Comparison of ENCODE assay signal across 18 mouse cellular contexts in the genomic region with DNA sequence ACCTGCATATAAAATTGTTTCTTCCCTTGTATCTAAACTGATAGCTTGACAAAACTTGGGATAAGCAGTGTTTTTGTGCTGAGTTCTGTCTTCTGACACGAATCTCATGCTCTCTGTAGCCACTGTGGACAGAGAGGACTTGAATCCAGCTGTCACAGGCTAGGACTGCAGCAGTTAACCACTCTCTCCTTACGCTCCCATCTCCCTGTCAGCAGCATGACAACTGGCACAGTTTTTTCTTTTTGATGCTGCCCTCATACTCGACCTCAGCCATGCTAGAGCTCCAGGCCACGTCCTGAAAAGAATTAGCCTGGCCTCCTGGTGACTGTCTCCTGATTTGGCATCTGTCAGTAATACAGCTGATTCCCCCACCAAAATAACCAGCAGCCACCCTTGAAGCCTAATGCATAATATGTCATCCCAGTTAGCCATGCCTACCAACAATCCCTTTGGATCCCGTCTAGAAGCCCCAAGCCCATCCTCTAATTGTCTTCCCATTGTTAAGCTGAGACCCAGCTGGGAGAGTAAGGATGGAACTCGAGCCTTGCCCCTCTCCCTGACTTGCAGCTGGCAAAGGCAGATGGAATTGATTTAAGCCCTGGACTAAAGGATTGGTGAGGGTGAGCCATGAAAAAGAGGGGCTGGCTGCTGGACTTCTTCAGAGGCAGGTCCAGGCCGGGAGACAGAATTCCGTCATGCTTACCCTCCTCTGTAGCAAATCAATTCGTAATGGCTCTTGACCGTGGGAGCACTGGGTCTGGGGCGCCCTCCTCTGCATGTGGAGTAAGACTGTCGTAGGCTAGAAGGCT. TPM values are rescaled to one million over a fixed set of nuclear protein-coding genes. Genes with fewer than 3 reads are reported as not detected.
A peak's percentile ranks its signal among the peaks of the same experiment; 100 is the strongest.
DNase-seq lines count a peak whose midpoint lies in the region; ATAC-seq and TF ChIP-seq lines count a peak whose summit lies in the region.
"Had no signal": no experiment of that assay in that cellular context is flagged by ENCODE, and none has a peak within 500 bp of the region (broad histone marks: within the 10 kb centered on the region; RNA-seq: fewer than 3 reads in every experiment).

No protein-coding gene starts in this region.

- H3K4me2 ChIP-seq in hindbrain, embryonic 12.5 days (replicated peaks) = no peak overlapping the region
- H3K4me2 ChIP-seq in midbrain, embryonic 13.5 days (replicated peaks) = no peak overlapping the region
- H3K4me2 ChIP-seq: forebrain, embryonic 15.5 days; intestine, embryonic 15.5 days had no signal

- peak; percentile 92 for ATAC-seq in hindbrain, embryonic 12.5 days (ENCODE audit: low FRiP score)
- ATAC-seq in midbrain, embryonic 13.5 days = peak; percentile 96
- ATAC-seq: forebrain, embryonic 15.5 days; intestine, embryonic 15.5 days; Patski had no signal

- peaks cover 25% of the 10 kb centered on the region for H3K4me1 ChIP-seq in hindbrain, embryonic 12.5 days
- H3K4me1 ChIP-seq in midbrain, embryonic 13.5 days (replicated peaks) = peaks cover 21% of the 10 kb centered on the region
- H3K4me1 ChIP-seq in heart, embryonic 10.5 days = no peaks in the 10 kb centered on the region
- H3K4me1 ChIP-seq: forebrain, embryonic 15.5 days; intestine, embryonic 15.5 days had no signal

- no peak overlapping the region for H3K4me3 ChIP-seq in hindbrain, embryonic 12.5 days
- no peak overlapping the region for H3K4me3 ChIP-seq in midbrain, embryonic 13.5 days (replicated peaks)
- no peak overlapping the region for H3K4me3 ChIP-seq in heart, embryonic 10.5 days
- H3K4me3 ChIP-seq: forebrain, embryonic 15.5 days; intestine, embryonic 15.5 days had no signal

- WGBS in hindbrain, embryonic 12.5 days = 37% methylated on average over 12 of the region's 12 CpGs
- WGBS in midbrain, embryonic 13.5 days = 47% methylated on average over 12 of the region's 12 CpGs
- 75% methylated on average over 12 of the region's 12 CpGs for WGBS in heart, embryonic 10.5 days

- H3K36me3 ChIP-seq in hindbrain, embryonic 12.5 days = peaks cover 64% of the 10 kb centered on the region
- H3K36me3 ChIP-seq in midbrain, embryonic 13.5 days = peaks cover 71% of the 10 kb centered on the region
- H3K36me3 ChIP-seq in heart, embryonic 10.5 days = peaks cover 72% of the 10 kb centered on the region

- H3K27me3 ChIP-seq in hindbrain, embryonic 12.5 days = no peaks in the 10 kb centered on the region; the same call in 1 of the 2 replicates
- H3K27me3 ChIP-seq in midbrain, embryonic 13.5 days = no peaks in the 10 kb centered on the region
- H3K27me3 ChIP-seq in heart, embryonic 10.5 days (ENCODE audit: insufficient read depth, poor library complexity, severe bottlenecking) = no peaks in the 10 kb centered on the region
- H3K27me3 ChIP-seq: CH12.LX; forebrain, embryonic 15.5 days; intestine, embryonic 15.5 days; Patski had no signal

- H3K27ac ChIP-seq in hindbrain, embryonic 12.5 days = peak overlapping the region; percentile 75
- H3K27ac ChIP-seq in midbrain, embryonic 13.5 days = peak overlapping the region; percentile 58
- no peak overlapping the region for H3K27ac ChIP-seq in heart, embryonic 10.5 days
- H3K27ac ChIP-seq: forebrain, embryonic 15.5 days; intestine, embryonic 15.5 days; liver, embryonic 14.5 days had no signal

- H3K9me3 ChIP-seq in hindbrain, embryonic 12.5 days (replicated peaks) = no peaks in the 10 kb centered on the region
- no peaks in the 10 kb centered on the region for H3K9me3 ChIP-seq in midbrain, embryonic 13.5 days
- no peaks in the 10 kb centered on the region for H3K9me3 ChIP-seq in heart, embryonic 10.5 days
- H3K9me3 ChIP-seq: forebrain, embryonic 15.5 days; intestine, embryonic 15.5 days had no signal

- TF ChIP-seq CTCF in brain, embryonic 14.5 days (IDR thresholded peaks at IDR 0.05; ENCODE audit: borderline replicate concordance, extremely low read depth, insufficient read depth, insufficient read length) = no peak

- peak; percentile 67 for DNase-seq in brain, embryonic 14.5 days (ENCODE audit: low read depth)
- peak; percentile 80 for DNase-seq in embryo, embryonic 11 days
- no peak for DNase-seq in urinary bladder, adult 2 months (ENCODE audit: low spot score)
- no peak for DNase-seq in heart, embryonic 10.5 days (ENCODE audit: low spot score)
- DNase-seq in layer of hippocampus, adult 18-20 months (ENCODE audit: low spot score in 2 of 2) = no peak
- no peak for DNase-seq in kidney, postnatal 4 days
- DNase-seq: gastrocnemius, postnatal 14 days; kidney, postnatal 10 days had no signal

- TF ChIP-seq POLR2A in brain, embryonic 14.5 days (IDR thresholded peaks at IDR 0.05; ENCODE audit: borderline replicate concordance, extremely low read depth, insufficient read depth, insufficient read length, poor library complexity, severe bottlenecking) = no peak

- H3K9ac ChIP-seq in hindbrain, embryonic 12.5 days = no peak overlapping the region
- no peak overlapping the region for H3K9ac ChIP-seq in midbrain, embryonic 13.5 days (replicated peaks)
- H3K9ac ChIP-seq: forebrain, embryonic 15.5 days; intestine, embryonic 15.5 days; liver, embryonic 14.5 days had no signal

RNA-seq across cellular contexts. Expression of a gene that starts 29.2 kb away (rescaled TPM):
- polyA plus RNA-seq in brain, embryonic 14.5 days (2012; rRNA removed) = 2.7 and 3.2 TPM in 2 replicates
- polyA plus RNA-seq in hindbrain, embryonic 12.5 days (2016; fragmentation: Nextera tagmentation; extraction: Ambion mirVana) = 0.77 and 0.93 TPM in 2 replicates
- 0.82 and 1.7 TPM in 2 replicates for polyA plus RNA-seq in midbrain, embryonic 13.5 days (2015; fragmentation: Nextera tagmentation; extraction: Ambion mirVana)
- 0.04 TPM in 1 of 2 replicates, not detected in the other for polyA plus RNA-seq in urinary bladder, adult 2 months (2012; rRNA removed)
- not detected in 2 replicates for polyA plus RNA-seq in heart, embryonic 10.5 days (2016; fragmentation: Nextera tagmentation; extraction: Ambion mirVana)
- total RNA-seq in layer of hippocampus, adult 18-20 months (2021) = not detected
- total RNA-seq: CH12.LX; gastrocnemius, postnatal 14 days; left cerebral cortex, adult 18-20 months had no signal
- polyA plus RNA-seq: cortical plate, adult 2 months; heart, embryonic 16.5 days; intestine, embryonic 15.5 days; liver, embryonic 14.5 days; Patski had no signal

RNA-seq across cellular contexts. Expression of a gene that starts 29.4 kb away (rescaled TPM):
- 253 and 284 TPM in 2 replicates for polyA plus RNA-seq in brain, embryonic 14.5 days (2012; rRNA removed)
- polyA plus RNA-seq in hindbrain, embryonic 12.5 days (2016; fragmentation: Nextera tagmentation; extraction: Ambion mirVana) = 393 and 431 TPM in 2 replicates
- polyA plus RNA-seq in midbrain, embryonic 13.5 days (2015; fragmentation: Nextera tagmentation; extraction: Ambion mirVana) = 470 and 496 TPM in 2 replicates
- polyA plus RNA-seq in urinary bladder, adult 2 months (2012; rRNA removed) = 174 and 200 TPM in 2 replicates
- polyA plus RNA-seq in heart, embryonic 10.5 days (2016; fragmentation: Nextera tagmentation; extraction: Ambion mirVana) = 483 and 538 TPM in 2 replicates
- 100 to 1,000 TPM; 100 to 115 TPM for total RNA-seq in layer of hippocampus, adult 18-20 months (2021)

RNA-seq across cellular contexts. Expression of a gene that starts 46.4 kb away (rescaled TPM):
- polyA plus RNA-seq in brain, embryonic 14.5 days (2012; rRNA removed) = 102 and 107 TPM in 2 replicates
- 54.3 and 62.6 TPM in 2 replicates for polyA plus RNA-seq in hindbrain, embryonic 12.5 days (2016; fragmentation: Nextera tagmentation; extraction: Ambion mirVana)
- 67.8 and 71.3 TPM in 2 replicates for polyA plus RNA-seq in midbrain, embryonic 13.5 days (2015; fragmentation: Nextera tagmentation; extraction: Ambion mirVana)
- polyA plus RNA-seq in urinary bladder, adult 2 months (2012; rRNA removed) = 26.1 and 27.2 TPM in 2 replicates
- polyA plus RNA-seq in heart, embryonic 10.5 days (2016; fragmentation: Nextera tagmentation; extraction: Ambion mirVana) = 27.0 and 31.6 TPM in 2 replicates
- total RNA-seq in layer of hippocampus, adult 18-20 months (2021) = 1,000 to 10,000 TPM; 2,035 to 2,092 TPM

RNA-seq across cellular contexts. Expression of a gene that starts 46.5 kb away (rescaled TPM):
- polyA plus RNA-seq in brain, embryonic 14.5 days (2012; rRNA removed) = 36.0 and 52.4 TPM in 2 replicates
- 35.3 and 38.6 TPM in 2 replicates for polyA plus RNA-seq in hindbrain, embryonic 12.5 days (2016; fragmentation: Nextera tagmentation; extraction: Ambion mirVana)
- 37.0 and 38.7 TPM in 2 replicates for polyA plus RNA-seq in midbrain, embryonic 13.5 days (2015; fragmentation: Nextera tagmentation; extraction: Ambion mirVana)
- 20.6 and 24.4 TPM in 2 replicates for polyA plus RNA-seq in urinary bladder, adult 2 months (2012; rRNA removed)
- 19.8 and 30.4 TPM in 2 replicates for polyA plus RNA-seq in heart, embryonic 10.5 days (2016; fragmentation: Nextera tagmentation; extraction: Ambion mirVana)
- total RNA-seq in layer of hippocampus, adult 18-20 months (2021) = 10 to 100 TPM; 60.9 to 61.3 TPM

Comparison
In these comparisons a context has a peak if more than half of its experiments do, and no peak if none do; other contexts are left out.
1. DNase-seq: peak in brain, embryonic 14.5 days (single experiment) and embryo, embryonic 11 days (single experiment); none in urinary bladder, adult 2 months (single experiment), heart, embryonic 10.5 days (single experiment), layer of hippocampus, adult 18-20 months (0 of 2) and kidney, postnatal 4 days (0 of 2).